Mouse (Mus musculus) lung, postnatal 0 days (tissue): ENCODE results near the gene Glrx5.

Source experiments
- CTCF ChIP-seq: IDR thresholded peaks from 2 replicates; pipeline ENCODE4 v1.5.1; 2016; ENCODE audit warnings: antibody characterized with exemption, mild to moderate bottlenecking
- EP300 ChIP-seq: IDR thresholded peaks from 2 replicates; pipeline ENCODE4 v1.6.1; 2016; ENCODE audit warnings: antibody characterized with exemption, mild to moderate bottlenecking, control low read depth

- TF ChIP-seq CTCF (no peak), EP300 (no peak)
Measured at GRCm38 (mm10) chr12:105038211-105038610, 5.7 kb downstream of the Glrx5 start.
